Mouse (Mus musculus) c-Kit-negative CD71-positive TER-119-positive erythroid progenitor cells, embryonic 14.5 days (primary cell): ENCODE measurements around the gene Dph2.
A peak's percentile ranks its signal among the peaks of the same experiment; 100 is the strongest.

Source experiments
- DNase-seq: peaks from one replicate; pipeline ENCODE4 v3.0.0-alpha.2; 2013; ENCODE audit warnings: low read depth, low spot score

Dph2 gene

GRCm38 (mm10) chr4:117891738-117892161 is at the start of gene Dph2:
Gene Dph2 (minus strand): TSS chr4:117892032.
- DNase-seq, result peak; percentile 75

DNA sequence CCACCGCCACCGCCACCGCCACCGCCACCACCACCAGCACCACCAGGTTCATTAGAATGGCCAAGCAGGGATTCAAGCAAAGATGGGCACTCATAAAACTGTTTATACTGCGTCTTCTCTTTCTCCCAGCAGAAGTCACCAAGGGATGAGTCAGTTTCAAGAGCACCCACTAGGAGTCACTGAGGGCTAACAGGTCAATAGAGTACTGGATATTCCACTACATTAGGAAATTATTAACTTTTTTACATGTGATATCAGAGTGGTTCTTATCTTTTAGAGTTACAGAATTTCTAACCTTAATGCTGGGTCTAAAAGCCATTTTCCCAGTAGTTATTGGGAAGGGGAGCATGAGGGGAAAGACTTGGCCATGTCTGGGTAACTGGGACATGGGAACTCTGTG is 45.1 kb upstream of the Dph2 start:
- no peak for DNase-seq

- no peak for DNase-seq
These were observed 42.2 kb upstream of the Dph2 start for GRCm38 (mm10) chr4:117934081-117934480.

DNA sequence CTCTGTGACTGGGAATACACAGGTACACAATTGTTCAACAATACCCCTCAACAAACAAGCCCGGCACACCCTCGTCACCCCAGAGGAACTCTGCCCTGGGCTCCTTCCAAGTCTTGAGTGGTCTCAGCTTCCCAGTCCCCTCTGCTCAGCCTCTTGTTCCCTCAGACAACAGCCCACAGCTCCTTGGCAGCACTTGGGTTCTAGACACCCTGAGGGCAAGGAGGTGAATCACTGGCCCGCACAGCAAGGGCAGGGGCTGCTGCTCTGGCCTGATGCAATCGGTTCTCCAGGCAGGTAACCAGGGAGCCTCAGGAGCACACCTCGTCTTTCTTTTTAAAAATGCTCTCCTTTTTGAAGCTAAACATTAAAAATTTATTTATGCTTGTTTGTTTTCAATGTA is 41.4 kb upstream of the Dph2 start:
- no peak for DNase-seq

DNA sequence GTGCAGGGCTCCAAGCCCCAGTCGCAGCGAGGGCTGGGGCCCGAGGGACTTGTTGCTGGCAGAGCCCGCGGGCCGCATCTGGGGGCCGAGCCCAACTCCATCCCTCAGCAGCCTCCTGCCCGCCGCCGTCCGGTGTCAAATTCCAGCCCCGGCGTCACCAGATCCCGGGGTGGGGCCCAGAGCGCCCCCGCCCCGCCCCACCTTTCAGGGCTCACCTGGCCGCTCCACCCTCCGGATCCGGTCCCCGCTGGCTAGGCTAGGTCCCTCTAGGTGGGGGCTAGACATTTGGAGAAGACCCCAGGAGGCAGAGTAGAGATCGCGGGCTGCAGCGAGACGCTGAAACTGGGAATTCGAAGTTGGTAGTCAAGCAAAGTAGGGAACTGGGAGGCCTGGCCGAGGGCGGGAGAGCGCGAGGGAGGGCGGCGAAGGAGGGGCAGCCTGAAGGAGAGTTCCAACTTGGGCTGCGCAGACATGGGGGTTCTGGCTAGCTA is 37.6 kb upstream of the Dph2 start, which contains the start of gene Artn:
TSS of gene Artn (minus strand) at position 373 of the 491 bp plus-strand sequence.
- DNase-seq, result peak; percentile 34

DNA sequence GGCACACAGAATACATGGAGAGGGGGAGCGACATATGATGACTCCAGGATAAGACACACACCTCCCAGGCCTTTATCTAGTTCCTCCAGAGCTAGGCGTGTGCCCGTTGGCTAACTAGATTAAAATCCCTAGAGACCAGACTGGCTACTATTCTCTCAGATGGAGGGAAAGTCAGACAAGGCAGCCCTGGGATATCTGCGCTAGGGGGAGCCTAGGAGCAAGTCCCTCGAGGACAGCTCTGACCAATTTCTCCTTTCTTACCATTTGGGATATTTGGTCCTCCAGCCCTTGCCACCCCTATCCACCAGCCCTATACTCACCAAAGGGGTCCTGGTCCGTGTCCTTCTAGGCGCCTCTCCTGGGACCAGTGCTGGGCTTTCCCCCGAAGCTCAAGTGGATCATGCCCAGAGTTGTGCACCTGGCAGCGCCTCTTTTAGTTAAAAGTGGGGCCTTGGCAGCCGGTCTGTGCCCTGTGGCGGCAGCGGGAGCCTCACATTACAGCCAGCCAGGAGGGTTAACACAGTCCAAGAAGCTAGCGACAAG is 36.9 kb upstream of the Dph2 start:
- DNase-seq, result peak; percentile 85

DNA sequence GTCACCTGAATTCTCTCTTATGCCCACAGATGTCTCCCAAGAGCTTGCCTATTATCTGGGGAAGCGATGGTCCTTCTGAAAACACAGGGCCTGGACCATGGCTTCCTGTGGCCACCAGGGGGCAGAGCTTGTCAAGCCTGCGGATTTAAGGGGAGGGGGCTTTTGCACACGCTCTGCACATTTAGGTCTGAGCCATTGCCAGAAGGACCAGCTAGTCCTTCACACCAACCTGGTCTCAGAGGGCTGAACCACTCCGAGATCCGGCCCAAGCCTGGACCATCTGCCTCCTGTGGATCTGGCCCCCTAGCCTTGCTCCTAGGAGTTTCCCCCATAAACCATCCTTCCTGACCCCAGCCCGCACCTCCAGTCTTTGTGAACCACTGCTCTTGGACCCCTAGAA is 36.4 kb upstream of the Dph2 start:
- peak; percentile 49 for DNase-seq

- DNase-seq, result no peak
These were observed 35.0 kb upstream of the Dph2 start for GRCm38 (mm10) chr4:117926545-117927482.

GRCm38 (mm10) chr4:117924916-117925315 is 33.1 kb upstream of the Dph2 start:
- DNase-seq, result no peak

- DNase-seq, result no peak
These were observed 31.6 kb upstream of the Dph2 start for GRCm38 (mm10) chr4:117923450-117923849.

DNA sequence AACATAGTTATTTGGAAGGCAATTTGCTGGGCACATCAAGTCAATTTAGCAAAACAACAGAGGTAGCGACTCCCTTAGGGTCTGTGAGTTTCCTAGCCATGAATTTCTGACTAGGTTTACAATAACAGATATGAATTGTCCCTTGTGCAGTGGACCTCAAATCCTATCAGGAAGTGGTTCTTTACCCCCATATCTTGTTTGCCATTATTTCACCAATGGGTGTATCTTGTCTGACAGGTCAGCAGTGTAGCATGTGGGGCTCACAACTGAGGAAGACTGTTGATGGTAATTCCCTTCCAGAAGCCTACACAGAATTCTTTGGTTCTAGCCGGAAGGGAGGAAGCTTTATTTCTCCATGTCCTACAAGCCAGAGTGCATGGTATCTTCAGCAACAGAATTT is 29.5 kb upstream of the Dph2 start:
- no peak for DNase-seq

- no peak for DNase-seq
These were observed 26.9 kb upstream of the Dph2 start for GRCm38 (mm10) chr4:117918762-117919161.

GRCm38 (mm10) chr4:117918261-117918660 is 26.4 kb upstream of the Dph2 start:
- no peak for DNase-seq

GRCm38 (mm10) chr4:117917847-117918246 is 26.0 kb upstream of the Dph2 start:
- no peak for DNase-seq

GRCm38 (mm10) chr4:117917402-117917801 is 25.6 kb upstream of the Dph2 start:
- no peak for DNase-seq

DNA sequence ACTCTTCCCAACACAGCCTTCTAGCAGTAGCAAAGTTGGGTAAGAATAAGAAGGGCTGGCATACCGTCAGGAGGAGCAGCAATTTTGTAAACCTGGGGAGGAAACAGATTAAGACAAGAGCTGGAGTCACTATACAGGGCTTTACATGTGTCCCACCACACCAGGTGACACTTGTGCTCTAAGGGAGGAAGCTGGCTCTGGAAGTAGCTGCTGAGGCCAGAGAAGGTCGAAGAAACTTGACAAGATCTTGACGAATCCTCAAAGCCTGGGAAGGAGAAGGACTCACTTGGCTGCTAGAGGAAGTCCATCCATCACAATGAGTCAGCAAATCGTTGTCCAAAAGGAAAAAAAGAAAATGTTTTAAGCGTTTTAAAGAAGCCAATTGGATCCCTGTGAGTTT is 24.6 kb upstream of the Dph2 start:
- DNase-seq, result no peak

DNA sequence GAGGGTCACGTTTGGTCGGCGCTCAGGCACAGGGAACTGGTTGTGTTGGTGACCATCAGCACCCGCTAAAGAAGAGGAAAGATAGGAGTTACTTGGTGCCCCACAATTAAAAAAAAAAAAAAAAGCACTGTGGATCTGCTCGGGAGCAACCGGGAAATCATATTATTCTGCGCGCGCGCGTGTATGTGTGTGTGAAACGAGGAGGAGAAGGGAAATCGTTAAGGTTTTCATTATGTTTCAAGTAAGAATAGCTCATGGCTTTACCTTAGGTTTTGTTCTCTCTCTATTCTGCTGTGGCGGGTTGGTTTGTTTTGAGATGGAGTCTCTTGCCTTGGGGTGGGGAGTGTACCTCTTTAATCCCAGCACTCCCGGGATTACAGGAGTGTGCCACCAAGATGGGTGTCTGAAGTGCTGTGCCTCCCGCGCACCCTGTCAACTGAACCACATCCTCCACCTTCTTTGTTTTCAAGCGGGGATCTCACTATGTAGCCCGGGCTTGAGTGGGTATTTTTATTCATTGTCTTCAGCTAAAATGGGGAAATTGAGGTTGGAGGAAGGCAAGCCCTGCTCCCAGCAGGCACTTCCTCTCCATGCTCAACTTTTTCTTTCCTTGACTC is 23.8 kb upstream of the Dph2 start:
- DNase-seq, result no peak

DNA sequence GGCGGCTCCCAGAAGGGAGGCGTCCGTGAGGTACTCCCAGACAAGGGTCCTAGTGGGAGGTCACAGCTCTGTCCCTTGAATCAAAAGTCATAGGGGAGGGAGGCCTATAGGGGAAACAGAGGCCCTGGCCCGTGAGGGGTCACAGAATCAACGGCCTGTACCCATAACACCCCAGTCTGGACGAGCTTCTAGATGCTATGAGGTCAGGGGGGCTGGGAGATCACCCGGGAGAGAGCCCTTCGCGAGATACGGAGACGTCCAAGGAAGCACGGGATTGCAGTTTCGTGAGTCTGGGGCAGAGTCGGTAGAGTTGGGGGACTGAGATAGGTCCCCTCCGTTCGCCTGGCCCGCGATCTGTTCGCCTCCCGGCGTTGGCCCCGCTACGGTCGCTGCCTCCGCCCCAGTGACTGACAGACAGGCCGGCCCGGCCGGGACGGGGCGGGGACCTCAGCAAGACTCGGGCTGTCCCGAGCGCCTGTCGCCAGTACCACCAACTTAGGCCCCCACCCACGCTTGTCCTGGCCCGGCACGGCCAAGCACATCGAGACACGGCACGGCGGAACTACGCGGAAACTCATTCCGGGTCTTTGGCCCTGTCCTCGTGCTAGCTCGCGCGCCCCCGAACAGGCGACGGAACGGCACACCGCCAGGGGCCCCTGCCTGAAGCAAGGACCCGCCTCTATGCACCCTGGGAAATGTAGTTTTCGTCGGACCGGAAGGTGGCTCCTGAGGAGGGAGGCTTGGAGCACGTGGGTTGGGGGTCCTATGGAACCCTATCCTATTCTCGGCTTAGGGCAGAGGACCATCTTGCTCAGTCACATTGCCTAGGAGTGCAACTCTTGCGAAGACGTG is 23.0 kb upstream of the Dph2 start, which contains the start of gene Ipo13:
TSS of gene Ipo13 (minus strand) at position 409 of the 852 bp plus-strand sequence.
- peak; percentile 87 for DNase-seq

DNA sequence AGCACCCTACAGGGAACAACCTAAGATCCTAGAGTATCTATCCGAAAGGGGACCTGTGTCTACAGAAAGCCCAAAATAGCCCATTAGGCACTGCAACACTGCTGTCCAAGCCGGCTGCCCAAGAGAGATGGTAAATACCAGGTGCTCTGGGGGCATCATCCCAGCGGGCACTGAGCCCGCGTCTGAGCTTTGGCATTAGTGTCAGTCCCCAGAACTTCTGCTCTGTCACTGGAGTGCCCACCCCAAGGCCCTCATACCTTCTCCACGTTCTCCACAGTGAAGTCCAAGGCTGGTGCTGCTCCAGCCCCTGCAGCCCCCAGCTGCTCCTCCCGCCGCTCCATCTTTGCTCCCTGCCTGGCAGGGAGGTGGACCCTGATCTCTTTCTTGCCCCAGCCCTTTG is 22.2 kb upstream of the Dph2 start:
- no peak for DNase-seq

DNA sequence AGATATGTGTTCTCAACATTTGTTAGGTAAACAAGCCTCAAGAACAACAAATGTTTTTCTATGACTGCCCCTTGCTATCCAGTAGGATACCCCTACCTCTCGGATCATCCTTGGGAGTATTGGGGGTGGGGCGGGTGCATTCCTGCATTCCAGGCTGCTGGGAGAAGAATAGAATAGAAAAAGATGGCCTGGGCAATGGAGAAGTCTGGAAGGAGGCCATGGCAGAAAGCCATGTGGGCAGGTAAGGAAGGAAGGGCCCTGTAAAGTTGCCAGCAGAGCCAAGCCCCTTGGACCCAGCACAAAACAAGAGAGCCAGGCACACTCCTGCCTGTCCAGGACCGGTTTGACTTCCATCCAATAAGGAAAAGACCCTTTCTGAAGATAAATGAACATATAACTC is 21.6 kb upstream of the Dph2 start:
- no peak for DNase-seq

- DNase-seq, result no peak
These were observed 20.9 kb upstream of the Dph2 start for GRCm38 (mm10) chr4:117912685-117913273.
